8 mouse cellular contexts compared by ENCODE assay signal in the genomic region with DNA sequence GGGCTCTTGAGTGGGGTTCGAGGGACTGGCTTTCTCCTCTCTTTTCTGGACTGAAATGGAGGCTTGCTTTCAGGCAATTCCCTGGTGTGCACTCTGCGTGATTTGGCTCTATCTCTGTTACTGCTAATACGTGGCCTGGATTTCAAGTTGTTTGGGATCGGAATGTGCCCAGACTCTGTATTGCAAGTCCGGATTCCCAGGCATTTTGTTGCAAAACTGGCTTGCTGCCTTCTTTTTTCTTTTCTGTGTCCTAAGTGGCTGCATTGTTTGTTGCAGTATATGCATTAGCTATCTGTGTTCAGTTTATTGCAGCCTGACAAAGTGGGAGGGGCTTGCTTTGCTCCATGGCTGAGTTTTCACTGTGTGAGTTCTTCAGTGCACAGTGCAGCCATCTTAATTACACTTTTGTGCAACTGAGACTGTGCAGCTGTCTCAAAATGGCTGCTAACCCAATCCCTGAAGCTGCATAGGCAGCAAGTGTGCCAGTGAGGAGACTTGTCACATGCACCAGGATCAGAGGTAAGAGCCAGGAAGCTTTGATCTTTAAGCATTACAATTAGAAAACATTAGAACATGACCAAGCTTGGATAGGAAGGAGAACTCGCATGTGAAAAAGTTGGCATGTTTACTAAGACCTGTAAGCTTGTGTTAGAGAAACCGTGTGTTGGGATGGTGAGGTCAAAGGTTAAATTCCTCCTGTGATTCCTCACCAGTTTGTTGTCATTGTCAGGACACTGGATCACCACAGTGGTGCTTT. TPM values are rescaled to one million over a fixed set of nuclear protein-coding genes. Genes with fewer than 3 reads are reported as not detected.
DNase-seq lines count a peak whose midpoint lies in the region; ATAC-seq lines count a peak whose summit lies in the region.

No protein-coding gene starts in this region.

- H3K36me3 ChIP-seq in embryonic facial prominence, embryonic 13.5 days: peaks cover 18% of the 10 kb centered on the region
- H3K36me3 ChIP-seq in midbrain, embryonic 10.5 days: peaks cover 30% of the 10 kb centered on the region

- peaks cover 28% of the 10 kb centered on the region for H3K4me1 ChIP-seq in embryonic facial prominence, embryonic 13.5 days
- peaks cover 44% of the 10 kb centered on the region for H3K4me1 ChIP-seq in midbrain, embryonic 10.5 days

- peak; percentile 50 to 53 for DNase-seq in B cell, adult 2 months
- peak; percentile 56 for DNase-seq in adrenal gland, postnatal 25 days
- DNase-seq in heart, adult 11 months: peak; percentile 98
- peak; percentile 70 for DNase-seq in kidney, adult 11 months
- DNase-seq in left cerebral cortex, postnatal 4 days: peak; percentile 84
- DNase-seq in midbrain, embryonic 10.5 days (ENCODE audit: low spot score): peak; percentile 79
- peak; percentile 55 to 71 for DNase-seq in spleen, postnatal 4 days (ENCODE audit: low spot score in 2 of 2)

- no peak overlapping the region for H3K9ac ChIP-seq in embryonic facial prominence, embryonic 13.5 days

- peak overlapping the region; percentile 76 for H3K27ac ChIP-seq in embryonic facial prominence, embryonic 13.5 days
- peak overlapping the region; percentile 88 for H3K27ac ChIP-seq in midbrain, embryonic 10.5 days (replicated peaks)

- peak; percentile 80 for ATAC-seq in embryonic facial prominence, embryonic 13.5 days (ENCODE audit: insufficient number of reproducible peaks, insufficient read depth, low FRiP score, low TSS enrichment, low read depth)

- peak overlapping the region; percentile 34 for H3K4me2 ChIP-seq in embryonic facial prominence, embryonic 13.5 days

- peak overlapping the region; percentile 19 for H3K4me3 ChIP-seq in embryonic facial prominence, embryonic 13.5 days
- peak overlapping the region; percentile 25 for H3K4me3 ChIP-seq in midbrain, embryonic 10.5 days

- H3K27me3 ChIP-seq in embryonic facial prominence, embryonic 13.5 days: no peaks in the 10 kb centered on the region
- H3K27me3 ChIP-seq in midbrain, embryonic 10.5 days (ENCODE audit: low read depth, poor library complexity, severe bottlenecking): no peaks in the 10 kb centered on the region

- H3K9me3 ChIP-seq in embryonic facial prominence, embryonic 13.5 days: no peaks in the 10 kb centered on the region
- peaks cover 11% of the 10 kb centered on the region for H3K9me3 ChIP-seq in midbrain, embryonic 10.5 days (replicated peaks)

- intact Hi-C loops in left cerebral cortex, postnatal 4 days (cut with DNase I): no loop called here

- WGBS in embryonic facial prominence, embryonic 13.5 days: 13% methylated on average over 7 of the region's 7 CpGs
- 15% methylated on average over 7 of the region's 7 CpGs for WGBS in midbrain, embryonic 10.5 days

RNA-seq across cellular contexts. Expression of a gene that starts 26.7 kb away (rescaled TPM):
- 84.0 and 117 TPM in 2 replicates for total RNA-seq in adrenal gland, postnatal 25 days (2021)
- polyA plus RNA-seq in embryonic facial prominence, embryonic 13.5 days (2015; fragmentation: Nextera tagmentation; extraction: Ambion mirVana): 39.0 and 56.3 TPM in 2 replicates
- total RNA-seq in left cerebral cortex, postnatal 4 days (2021): 100 to 1,000 TPM; 142 TPM
- polyA plus RNA-seq in midbrain, embryonic 10.5 days (2016; fragmentation: Nextera tagmentation; extraction: Ambion mirVana): 37.4 and 45.7 TPM in 2 replicates

Comparison
In these comparisons a context has a peak if more than half of its experiments do, and no peak if none do; other contexts are left out.
1. Peak in every context shown above with its lines: DNase-seq, ATAC-seq, H3K4me3 ChIP-seq and H3K27ac ChIP-seq.